Mouse (Mus musculus): ENCODE data around the gene Agbl1. TPM values are rescaled to one million over a fixed set of nuclear protein-coding genes. Genes with fewer than 3 reads are reported as not detected.
"Not testable (repeated sequence)": the region's sequence is repeated elsewhere in the genome, so short reads cannot be mapped to it uniquely, and the experiment has no call there.

Gene Agbl1
- polyA plus RNA-seq, 1 experiment = not detected

GRCm38 (mm10) chr7:76629528-76629927 lies 399.8 kb downstream of the Agbl1 start:
- TF ChIP-seq POLR2A (IDR thresholded peaks at IDR 0.05; ENCODE audit: insufficient read depth, low read length) (no peak), EP300 (IDR thresholded peaks at IDR 0.05; ENCODE audit: insufficient read depth, low read depth, low read length) (no peak), CTCF (IDR thresholded peaks at IDR 0.05; ENCODE audit: low read depth, low read length) (no peak)
- Histone ChIP-seq H3K9ac (ENCODE audit: low read depth, poor library complexity, severe bottlenecking) (no peak overlapping the region), H3K36me3 (ENCODE audit: control insufficient read depth, insufficient read depth, low read length, poor library complexity, severe bottlenecking) (no peaks in the 10 kb centered on the region), H3K9me3 (replicated peaks; ENCODE audit: control insufficient read depth, insufficient read depth, low read length, poor library complexity, severe bottlenecking) (no peaks in the 10 kb centered on the region), H3K27ac (ENCODE audit: insufficient read depth, low read length) (no peak overlapping the region), H3K27me3 (ENCODE audit: control insufficient read depth, insufficient read depth, low read length, poor library complexity, severe bottlenecking) (no peaks in the 10 kb centered on the region), H3K4me3 (ENCODE audit: low read depth, low read length) (no peak overlapping the region), H3K4me1 (ENCODE audit: control insufficient read depth, insufficient read depth, low read length) (no peaks in the 10 kb centered on the region)

GRCm38 (mm10) chr7:76650984-76651383 lies 421.3 kb downstream of the Agbl1 start:
- H3K27me3 ChIP-seq (ENCODE audit: control insufficient read depth, insufficient read depth, low read length, poor library complexity, severe bottlenecking) = no peaks in the 10 kb centered on the region
- H3K9ac ChIP-seq (ENCODE audit: low read depth, poor library complexity, severe bottlenecking) = no peak overlapping the region
- H3K27ac ChIP-seq (ENCODE audit: insufficient read depth, low read length) = no peak overlapping the region
- no peaks in the 10 kb centered on the region for H3K36me3 ChIP-seq (ENCODE audit: control insufficient read depth, insufficient read depth, low read length, poor library complexity, severe bottlenecking)
- H3K4me3 ChIP-seq (ENCODE audit: low read depth, low read length) = no peak overlapping the region
- H3K4me1 ChIP-seq (ENCODE audit: control insufficient read depth, insufficient read depth, low read length) = no peaks in the 10 kb centered on the region
- H3K9me3 ChIP-seq (replicated peaks; ENCODE audit: control insufficient read depth, insufficient read depth, low read length, poor library complexity, severe bottlenecking) = no peaks in the 10 kb centered on the region
- no peak for TF ChIP-seq CTCF (IDR thresholded peaks at IDR 0.05; ENCODE audit: low read depth, low read length)
- TF ChIP-seq POLR2A (IDR thresholded peaks at IDR 0.05; ENCODE audit: insufficient read depth, low read length) = no peak
- no peak for TF ChIP-seq EP300 (IDR thresholded peaks at IDR 0.05; ENCODE audit: insufficient read depth, low read depth, low read length)

GRCm38 (mm10) chr7:76661072-76661471 lies 431.4 kb downstream of the Agbl1 start:
- no peak overlapping the region for H3K9ac ChIP-seq (ENCODE audit: low read depth, poor library complexity, severe bottlenecking)
- H3K4me1 ChIP-seq (ENCODE audit: control insufficient read depth, insufficient read depth, low read length) = no peaks in the 10 kb centered on the region
- H3K9me3 ChIP-seq (replicated peaks; ENCODE audit: control insufficient read depth, insufficient read depth, low read length, poor library complexity, severe bottlenecking) = no peaks in the 10 kb centered on the region
- no peak overlapping the region for H3K4me3 ChIP-seq (ENCODE audit: low read depth, low read length)
- no peaks in the 10 kb centered on the region for H3K27me3 ChIP-seq (ENCODE audit: control insufficient read depth, insufficient read depth, low read length, poor library complexity, severe bottlenecking)
- H3K36me3 ChIP-seq (ENCODE audit: control insufficient read depth, insufficient read depth, low read length, poor library complexity, severe bottlenecking) = no peaks in the 10 kb centered on the region
- TF ChIP-seq CTCF (IDR thresholded peaks at IDR 0.05; ENCODE audit: low read depth, low read length) (no peak), POLR2A (IDR thresholded peaks at IDR 0.05; ENCODE audit: insufficient read depth, low read length) (no peak), EP300 (IDR thresholded peaks at IDR 0.05; ENCODE audit: insufficient read depth, low read depth, low read length) (no peak)
- H3K27ac ChIP-seq (ENCODE audit: insufficient read depth, low read length) = no peak overlapping the region

- Histone ChIP-seq H3K9me3 (replicated peaks; ENCODE audit: control insufficient read depth, insufficient read depth, low read length, poor library complexity, severe bottlenecking) (no peaks in the 10 kb centered on the region), H3K9ac (ENCODE audit: low read depth, poor library complexity, severe bottlenecking) (no peak overlapping the region), H3K27me3 (ENCODE audit: control insufficient read depth, insufficient read depth, low read length, poor library complexity, severe bottlenecking) (no peaks in the 10 kb centered on the region), H3K4me1 (ENCODE audit: control insufficient read depth, insufficient read depth, low read length) (no peaks in the 10 kb centered on the region), H3K4me3 (ENCODE audit: low read depth, low read length) (no peak overlapping the region), H3K36me3 (ENCODE audit: control insufficient read depth, insufficient read depth, low read length, poor library complexity, severe bottlenecking) (no peaks in the 10 kb centered on the region), H3K27ac (ENCODE audit: insufficient read depth, low read length) (no peak overlapping the region)
- TF ChIP-seq CTCF (IDR thresholded peaks at IDR 0.05; ENCODE audit: low read depth, low read length) (no peak), EP300 (IDR thresholded peaks at IDR 0.05; ENCODE audit: insufficient read depth, low read depth, low read length) (no peak), POLR2A (IDR thresholded peaks at IDR 0.05; ENCODE audit: insufficient read depth, low read length) (no peak)
Measured at GRCm38 (mm10) chr7:76674856-76675255, 445.2 kb downstream of the Agbl1 start.

- TF ChIP-seq EP300 (IDR thresholded peaks at IDR 0.05; ENCODE audit: insufficient read depth, low read depth, low read length) (no peak), POLR2A (IDR thresholded peaks at IDR 0.05; ENCODE audit: insufficient read depth, low read length) (no peak), CTCF (IDR thresholded peaks at IDR 0.05; ENCODE audit: low read depth, low read length) (no peak)
Measured at GRCm38 (mm10) chr7:76701224-76701623, 471.5 kb downstream of the Agbl1 start.

GRCm38 (mm10) chr7:76732220-76732619 lies 502.5 kb downstream of the Agbl1 start:
- not testable (repeated sequence) for H3K4me1 ChIP-seq (ENCODE audit: control insufficient read depth, insufficient read depth, low read length); H3K27ac ChIP-seq (ENCODE audit: insufficient read depth, low read length); H3K27me3 ChIP-seq (ENCODE audit: control insufficient read depth, insufficient read depth, low read length, poor library complexity, severe bottlenecking)

More at GRCm38 (mm10) chr7:76701224-76701623, 471.5 kb downstream of the Agbl1 start:
- no peak overlapping the region for H3K4me3 ChIP-seq (ENCODE audit: low read depth, low read length)
- H3K36me3 ChIP-seq (ENCODE audit: control insufficient read depth, insufficient read depth, low read length, poor library complexity, severe bottlenecking) = no peaks in the 10 kb centered on the region
- H3K4me1 ChIP-seq (ENCODE audit: control insufficient read depth, insufficient read depth, low read length) = no peaks in the 10 kb centered on the region
- no peak overlapping the region for H3K9ac ChIP-seq (ENCODE audit: low read depth, poor library complexity, severe bottlenecking)
- no peak overlapping the region for H3K27ac ChIP-seq (ENCODE audit: insufficient read depth, low read length)
- H3K9me3 ChIP-seq (replicated peaks; ENCODE audit: control insufficient read depth, insufficient read depth, low read length, poor library complexity, severe bottlenecking) = no peaks in the 10 kb centered on the region
- H3K27me3 ChIP-seq (ENCODE audit: control insufficient read depth, insufficient read depth, low read length, poor library complexity, severe bottlenecking) = no peaks in the 10 kb centered on the region

More at GRCm38 (mm10) chr7:76732220-76732619, 502.5 kb downstream of the Agbl1 start:
- H3K36me3 ChIP-seq (ENCODE audit: control insufficient read depth, insufficient read depth, low read length, poor library complexity, severe bottlenecking); H3K4me3 ChIP-seq (ENCODE audit: low read depth, low read length); H3K9ac ChIP-seq (ENCODE audit: low read depth, poor library complexity, severe bottlenecking); H3K9me3 ChIP-seq (replicated peaks; ENCODE audit: control insufficient read depth, insufficient read depth, low read length, poor library complexity, severe bottlenecking): not testable (repeated sequence)
